Mouse (Mus musculus): Measurements from ENCODE around the gene Immp2l. TPM values are rescaled to one million over a fixed set of nuclear protein-coding genes. Genes with fewer than 3 reads are reported as not detected.

Immp2l gene
- total RNA-seq, 2 experiments from 2014 or later: 21.7 to 26.0 TPM

GRCm38 (mm10) chr12:41044493-41045132 is 20.7 kb downstream of the Immp2l start:
- no peak for DNase-seq (ENCODE audit: low spot score)
- intact Hi-C loops (cut with DNase I): no loop called here

GRCm38 (mm10) chr12:41047085-41047766 is 23.3 kb downstream of the Immp2l start:
- no peak for DNase-seq (ENCODE audit: low spot score)
- intact Hi-C loops (cut with DNase I): no loop called here

- intact Hi-C loops (cut with DNase I): no loop called here
- DNase-seq (ENCODE audit: low spot score): no peak
These were observed 27.1 kb downstream of the Immp2l start for GRCm38 (mm10) chr12:41050945-41051344.

GRCm38 (mm10) chr12:41052897-41053296 is 29.0 kb downstream of the Immp2l start:
- intact Hi-C loops (cut with DNase I): no loop called here
- no peak for DNase-seq (ENCODE audit: low spot score)

GRCm38 (mm10) chr12:41054006-41054791 is 30.3 kb downstream of the Immp2l start:
- intact Hi-C loops (cut with DNase I): no loop called here
- no peak for DNase-seq (ENCODE audit: low spot score)

GRCm38 (mm10) chr12:41055941-41056340 is 32.1 kb downstream of the Immp2l start:
- no peak for DNase-seq (ENCODE audit: low spot score)
- intact Hi-C loops (cut with DNase I): no loop called here

- no peak for DNase-seq (ENCODE audit: low spot score)
- intact Hi-C loops (cut with DNase I): no loop called here
These were observed 39.4 kb downstream of the Immp2l start for GRCm38 (mm10) chr12:41063281-41063680.

GRCm38 (mm10) chr12:41081843-41082242 is 58.0 kb downstream of the Immp2l start:
- intact Hi-C loops (cut with DNase I): no loop called here
- DNase-seq (ENCODE audit: low spot score): no peak

- DNase-seq (ENCODE audit: low spot score): no peak
- intact Hi-C loops (cut with DNase I): no loop called here
These were observed 60.6 kb downstream of the Immp2l start for GRCm38 (mm10) chr12:41084370-41085089.

- intact Hi-C loops (cut with DNase I): no loop called here
- no peak for DNase-seq (ENCODE audit: low spot score)
These were observed 66.1 kb downstream of the Immp2l start for GRCm38 (mm10) chr12:41089931-41090366.

GRCm38 (mm10) chr12:41090771-41091170 is 66.9 kb downstream of the Immp2l start:
- DNase-seq (ENCODE audit: low spot score): no peak
- intact Hi-C loops (cut with DNase I): no loop called here

- intact Hi-C loops (cut with DNase I): no loop called here
- DNase-seq (ENCODE audit: low spot score): no peak
These were observed 67.4 kb downstream of the Immp2l start for GRCm38 (mm10) chr12:41091316-41091715.

- intact Hi-C loops (cut with DNase I): loop anchor here (2.0 kb wide), 1 partner anchor 257 kb away; no protein-coding TSS in a partner anchor
- DNase-seq (ENCODE audit: low spot score): no peak
These were observed 72.2 kb downstream of the Immp2l start for GRCm38 (mm10) chr12:41096045-41096444.

- no peak for DNase-seq (ENCODE audit: low spot score)
- intact Hi-C loops (cut with DNase I): loop anchor here (2.0 kb wide), 1 partner anchor 259 kb away; no protein-coding TSS in a partner anchor
These were observed 73.5 kb downstream of the Immp2l start for GRCm38 (mm10) chr12:41097406-41097805.

GRCm38 (mm10) chr12:41109011-41109410 is 85.1 kb downstream of the Immp2l start:
- no peak for DNase-seq (ENCODE audit: low spot score)
- intact Hi-C loops (cut with DNase I): no loop called here

GRCm38 (mm10) chr12:41111456-41111855 is 87.6 kb downstream of the Immp2l start:
- intact Hi-C loops (cut with DNase I): loop anchor here (10.0 kb wide), 1 partner anchor 113 kb away; no protein-coding TSS in a partner anchor
- no peak for DNase-seq (ENCODE audit: low spot score)

GRCm38 (mm10) chr12:41112137-41112536 is 88.2 kb downstream of the Immp2l start:
- no peak for DNase-seq (ENCODE audit: low spot score)
- intact Hi-C loops (cut with DNase I): loop anchor here (2.0 to 10.0 kb wide), 2 partner anchors 113 to 375 kb away; partner anchors contain the start of gene Lrrn3

GRCm38 (mm10) chr12:41118358-41118757 is 94.5 kb downstream of the Immp2l start:
- no peak for DNase-seq (ENCODE audit: low spot score)
- intact Hi-C loops (cut with DNase I): loop anchor here (10.0 kb wide), 1 partner anchor 106 kb away; no protein-coding TSS in a partner anchor

GRCm38 (mm10) chr12:41119657-41120056 is 95.8 kb downstream of the Immp2l start:
- DNase-seq (ENCODE audit: low spot score): no peak
- intact Hi-C loops (cut with DNase I): loop anchor here (10.0 kb wide), 1 partner anchor 105 kb away; no protein-coding TSS in a partner anchor

GRCm38 (mm10) chr12:41123207-41123606 is 99.3 kb downstream of the Immp2l start:
- intact Hi-C loops (cut with DNase I): no loop called here
- no peak for DNase-seq (ENCODE audit: low spot score)
